Mouse (Mus musculus) layer of hippocampus, postnatal 36 days (tissue): ENCODE measurements around the gene Amer2. TPM values are rescaled to one million over a fixed set of nuclear protein-coding genes. Genes with fewer than 3 reads are reported as not detected.

Source experiments
- total RNA-seq, 2 experiments: library from RNA; stranded (reverse); gene quantifications; 2 replicates each; pipeline ENCODE4 v1.2.3; 2021

The Amer2 gene
- total RNA-seq, 2 experiments from 2014 or later: 50.8 to 51.0 TPM

Other genes starting within 250 kb of the Amer2 start
- gene Atp8a2, start 176.1 kb upstream of the Amer2 start, total RNA-seq: 10 to 100 TPM; 45.1 to 51.3 TPM
- gene Nupl1, start 121.8 kb upstream of the Amer2 start, total RNA-seq: not detected
- 10 to 100 TPM; 70.5 to 75.3 TPM for gene Gm49336, start 121.8 kb upstream of the Amer2 start, total RNA-seq
- gene Mtmr6, start 108.0 kb upstream of the Amer2 start, total RNA-seq: 100 to 1,000 TPM; 109 to 110 TPM